In the genomic region with DNA sequence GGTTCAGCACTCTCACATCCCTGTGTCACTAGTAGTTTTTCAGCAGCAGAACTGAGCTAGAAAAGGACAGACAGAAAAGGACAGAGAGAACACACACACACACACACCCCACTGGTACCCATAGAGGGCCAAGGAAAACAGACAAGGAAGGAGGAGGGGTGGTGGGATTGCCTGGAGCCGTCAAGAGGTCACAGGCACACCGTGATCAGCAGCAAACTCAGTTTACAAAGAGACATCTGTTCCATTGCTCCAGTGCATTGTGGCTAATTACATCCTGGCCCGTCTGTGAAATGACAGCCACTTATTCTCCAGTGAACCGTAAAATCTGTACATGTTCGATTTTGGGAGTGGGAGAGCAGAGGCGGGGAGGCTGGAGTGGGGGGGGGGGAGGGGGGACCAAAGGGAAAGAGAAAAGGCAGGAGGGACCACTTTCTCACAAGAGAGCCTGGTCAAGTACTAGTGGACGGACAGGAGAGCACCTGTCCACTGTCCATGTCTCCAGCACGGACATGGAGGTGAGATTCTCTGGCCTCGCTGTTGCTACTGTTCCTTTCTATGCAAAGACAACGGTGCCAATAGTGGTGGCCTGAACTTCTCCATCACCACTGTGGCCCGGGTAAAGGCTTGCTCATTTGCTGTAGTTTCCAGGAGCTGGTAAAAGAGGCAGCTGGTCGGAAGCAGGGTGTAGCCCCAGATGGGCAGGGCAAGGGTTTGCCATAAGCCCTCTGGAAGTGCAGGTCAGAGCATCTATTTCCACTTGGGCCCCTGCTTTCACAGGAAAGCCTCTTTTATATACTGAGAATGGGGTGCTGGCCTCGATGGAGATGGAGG, we compare ENCODE assay signal across 12 mouse cellular contexts.
DNase-seq lines count a peak whose midpoint lies in the region; ATAC-seq lines count a peak whose summit lies in the region.
"Had no signal": no experiment of that assay in that cellular context is flagged by ENCODE, and none has a peak within 500 bp of the region (broad histone marks: within the 10 kb centered on the region; RNA-seq: fewer than 3 reads in every experiment).

No protein-coding gene starts in this region.

- H3K27ac ChIP-seq in kidney, embryonic 14.5 days (ENCODE audit: low read depth, low read length), result no peak overlapping the region
- H3K27ac ChIP-seq in forebrain, embryonic 15.5 days (replicated peaks), result peak overlapping the region; percentile 77
- peak overlapping the region; percentile 71 for H3K27ac ChIP-seq in neural tube, embryonic 14.5 days (ENCODE audit: low read depth, low read length)
- no peak overlapping the region for H3K27ac ChIP-seq in liver, embryonic 12.5 days
- H3K27ac ChIP-seq: heart, embryonic 13.5 days; limb, embryonic 15.5 days had no signal

- no peaks in the 10 kb centered on the region for H3K36me3 ChIP-seq in kidney, embryonic 14.5 days (ENCODE audit: control insufficient read depth, insufficient read depth, low read length)
- no peaks in the 10 kb centered on the region for H3K36me3 ChIP-seq in forebrain, embryonic 15.5 days
- no peaks in the 10 kb centered on the region for H3K36me3 ChIP-seq in neural tube, embryonic 14.5 days (ENCODE audit: control insufficient read depth, insufficient read depth, low read length)
- H3K36me3 ChIP-seq in liver, embryonic 12.5 days, result no peaks in the 10 kb centered on the region
- H3K36me3 ChIP-seq: heart, embryonic 13.5 days; limb, embryonic 15.5 days had no signal

- H3K27me3 ChIP-seq in kidney, embryonic 14.5 days (ENCODE audit: control insufficient read depth, insufficient read depth, low read length), result no peaks in the 10 kb centered on the region
- no peaks in the 10 kb centered on the region for H3K27me3 ChIP-seq in forebrain, embryonic 15.5 days
- no peaks in the 10 kb centered on the region for H3K27me3 ChIP-seq in neural tube, embryonic 14.5 days (ENCODE audit: control insufficient read depth, insufficient read depth, low read length)
- H3K27me3 ChIP-seq in liver, embryonic 12.5 days (replicated peaks), result no peaks in the 10 kb centered on the region
- H3K27me3 ChIP-seq: heart, embryonic 13.5 days; limb, embryonic 15.5 days had no signal

- no peak overlapping the region for H3K4me3 ChIP-seq in kidney, embryonic 14.5 days (ENCODE audit: low read length)
- no peak overlapping the region for H3K4me3 ChIP-seq in forebrain, embryonic 15.5 days
- H3K4me3 ChIP-seq in neural tube, embryonic 14.5 days (ENCODE audit: low read depth, low read length), result no peak overlapping the region
- H3K4me3 ChIP-seq in liver, embryonic 12.5 days, result no peak overlapping the region
- H3K4me3 ChIP-seq: heart, embryonic 13.5 days; limb, embryonic 15.5 days had no signal

- intact Hi-C loops in left cerebral cortex, postnatal 36 days (cut with DNase I), result no loop called here

- WGBS in kidney, embryonic 14.5 days, result 24% methylated on average over 13 of the region's 13 CpGs
- WGBS in forebrain, embryonic 15.5 days, result 8% methylated on average over 13 of the region's 13 CpGs
- WGBS in neural tube, embryonic 14.5 days, result 9% methylated on average over 13 of the region's 13 CpGs
- WGBS in liver, embryonic 12.5 days (ENCODE audit: insufficient replicate concordance), result 66% methylated on average over 13 of the region's 13 CpGs

- H3K4me1 ChIP-seq in kidney, embryonic 14.5 days (ENCODE audit: control insufficient read depth, insufficient read depth, low read length), result peaks cover 29% of the 10 kb centered on the region
- H3K4me1 ChIP-seq in forebrain, embryonic 15.5 days, result peaks cover 53% of the 10 kb centered on the region
- peaks cover 28% of the 10 kb centered on the region for H3K4me1 ChIP-seq in neural tube, embryonic 14.5 days (ENCODE audit: control insufficient read depth, insufficient read depth, low read length)
- 0 out of 2 replicates have a peak, but pooled peaks cover 7% of the 10 kb centered on the region for H3K4me1 ChIP-seq in liver, embryonic 12.5 days

- no peak overlapping the region for H3K4me2 ChIP-seq in kidney, embryonic 14.5 days (replicated peaks; ENCODE audit: low read depth, low read length)
- H3K4me2 ChIP-seq in forebrain, embryonic 15.5 days (replicated peaks), result no peak overlapping the region
- no peak overlapping the region for H3K4me2 ChIP-seq in neural tube, embryonic 14.5 days (ENCODE audit: low read depth, low read length)
- no peak overlapping the region for H3K4me2 ChIP-seq in liver, embryonic 12.5 days
- H3K4me2 ChIP-seq: heart, embryonic 13.5 days; limb, embryonic 15.5 days had no signal

- H3K9ac ChIP-seq in kidney, embryonic 14.5 days (ENCODE audit: low read depth, low read length), result no peak overlapping the region
- no peak overlapping the region for H3K9ac ChIP-seq in forebrain, embryonic 15.5 days (replicated peaks)
- H3K9ac ChIP-seq in neural tube, embryonic 14.5 days (replicated peaks; ENCODE audit: low read depth, low read length), result no peak overlapping the region
- no peak overlapping the region for H3K9ac ChIP-seq in liver, embryonic 12.5 days
- H3K9ac ChIP-seq: heart, embryonic 13.5 days; limb, embryonic 15.5 days had no signal

- no peaks in the 10 kb centered on the region for H3K9me3 ChIP-seq in kidney, embryonic 14.5 days (ENCODE audit: control insufficient read depth, low read length)
- no peaks in the 10 kb centered on the region for H3K9me3 ChIP-seq in forebrain, embryonic 15.5 days
- no peaks in the 10 kb centered on the region for H3K9me3 ChIP-seq in neural tube, embryonic 14.5 days (ENCODE audit: control insufficient read depth, low read length)
- no peaks in the 10 kb centered on the region for H3K9me3 ChIP-seq in liver, embryonic 12.5 days (replicated peaks)
- H3K9me3 ChIP-seq: heart, embryonic 13.5 days; limb, embryonic 15.5 days had no signal

- peak; percentile 74 for ATAC-seq in kidney, embryonic 14.5 days (ENCODE audit: low FRiP score, low TSS enrichment)
- peak; percentile 78 for ATAC-seq in forebrain, embryonic 15.5 days (replicated peaks)
- peak; percentile 55 for ATAC-seq in neural tube, embryonic 14.5 days (ENCODE audit: low read depth)
- no peak for ATAC-seq in liver, embryonic 12.5 days
- ATAC-seq: inflammation-experienced regulatory T-cells, adult 6 months had no signal

- no peak for DNase-seq in kidney, postnatal 25 days
- DNase-seq in mesoderm, embryonic 11.5 days (ENCODE audit: low read depth, low spot score), result peak; percentile 77
- DNase-seq in left cerebral cortex, postnatal 36 days (ENCODE audit: low spot score in 2 of 2), result no peak
- DNase-seq in left cerebral cortex, adult 9 months (ENCODE audit: low spot score in 2 of 2), result no peak
- DNase-seq: right cerebral cortex, postnatal 14 days had no signal

Comparison
In these comparisons a context has a peak if more than half of its experiments do, and no peak if none do; other contexts are left out.
1. H3K27ac ChIP-seq: peak in forebrain, embryonic 15.5 days (single experiment) and neural tube, embryonic 14.5 days (single experiment); none in kidney, embryonic 14.5 days (single experiment) and liver, embryonic 12.5 days (single experiment).